Mouse (Mus musculus) mouse trophoblast stem cell (cell line): ENCODE measurements around the gene Pank3.

ENCODE experiments used
- in situ Hi-C, 2 experiments: fragments of 300-500 bp; cut with MseI, MboI; formaldehyde crosslinking; loops; 2 replicates in 1 of 2; 3 replicates in 1 of 2; pipeline ENCODE4 v1.15.1; 2025

The Pank3 gene

DNA sequence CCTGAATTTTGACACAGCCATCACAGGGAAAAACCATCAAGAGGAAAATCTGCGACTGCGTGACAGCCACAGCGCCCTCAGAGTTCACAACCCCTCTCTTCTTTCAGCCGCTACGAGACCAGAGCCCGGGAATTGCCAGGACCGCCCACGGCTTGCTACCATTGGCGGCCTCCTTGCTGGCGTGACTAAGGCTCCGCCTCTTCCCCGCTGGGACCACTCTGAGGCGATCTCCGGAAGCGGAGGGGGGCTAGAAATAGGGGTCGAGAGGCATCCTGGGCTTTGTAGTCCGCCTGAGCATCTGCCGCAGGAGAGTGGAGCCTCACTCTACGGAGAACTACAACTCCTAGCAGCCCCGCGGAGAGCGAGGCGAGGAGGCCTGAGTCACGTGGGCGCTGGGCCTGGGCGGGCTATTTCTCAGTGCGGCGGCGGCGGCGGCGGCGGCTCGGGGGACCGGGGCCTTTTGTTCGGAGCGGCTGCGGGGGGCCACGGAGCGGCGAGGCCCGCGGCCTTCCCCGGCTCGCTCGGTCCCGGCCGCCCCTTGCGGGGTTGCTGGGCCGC lies at the start of gene Pank3:
TSS of gene Pank3 (plus strand) at position 297 of the 558 bp plus-strand sequence.
- in situ Hi-C loops, result no loop called here

DNA sequence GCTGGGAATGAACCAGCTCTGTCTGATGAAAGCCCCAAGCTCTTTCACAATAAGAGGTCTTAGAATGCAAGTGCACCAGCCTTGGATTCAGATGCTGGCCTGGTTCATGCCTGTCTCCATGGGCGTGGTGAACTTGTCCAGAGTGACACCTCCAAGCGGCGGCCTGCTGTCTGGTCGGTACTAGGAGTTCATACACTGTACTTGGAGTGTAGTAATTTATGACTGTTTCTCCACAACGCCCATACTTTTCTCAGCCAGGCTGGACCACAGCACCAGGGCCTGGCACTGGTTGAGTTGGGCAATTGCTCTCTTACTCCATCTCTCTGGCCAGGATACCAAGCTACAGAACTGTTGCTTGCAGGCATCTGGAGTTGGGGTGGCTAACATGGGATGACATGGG lies 45.4 kb upstream of the Pank3 start:
- in situ Hi-C loops, result no loop called here

DNA sequence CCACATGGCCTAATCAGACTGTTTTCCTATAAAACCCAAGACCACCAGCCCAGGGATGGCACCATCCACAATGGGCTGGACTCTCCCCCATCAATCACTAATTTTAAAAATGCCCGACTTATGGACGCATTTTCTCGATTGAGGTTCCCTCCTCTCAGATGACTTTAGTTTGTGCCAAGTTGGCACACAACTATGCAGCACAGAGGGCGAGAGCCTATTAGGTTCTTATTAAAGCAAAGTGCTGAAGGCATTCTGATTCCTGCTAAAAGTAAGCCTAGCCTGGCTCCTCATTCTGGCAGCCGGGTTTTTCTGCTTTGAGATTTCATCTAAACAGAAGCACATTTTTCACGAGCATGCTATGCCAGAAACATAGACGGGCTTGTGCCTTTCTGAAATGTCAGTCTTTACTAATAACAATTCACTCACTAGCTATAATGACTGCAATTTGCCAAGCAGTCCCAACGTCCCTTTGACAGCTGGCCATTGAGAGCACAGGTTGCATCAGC lies 42.9 kb upstream of the Pank3 start:
- in situ Hi-C loops, result no loop called here

DNA sequence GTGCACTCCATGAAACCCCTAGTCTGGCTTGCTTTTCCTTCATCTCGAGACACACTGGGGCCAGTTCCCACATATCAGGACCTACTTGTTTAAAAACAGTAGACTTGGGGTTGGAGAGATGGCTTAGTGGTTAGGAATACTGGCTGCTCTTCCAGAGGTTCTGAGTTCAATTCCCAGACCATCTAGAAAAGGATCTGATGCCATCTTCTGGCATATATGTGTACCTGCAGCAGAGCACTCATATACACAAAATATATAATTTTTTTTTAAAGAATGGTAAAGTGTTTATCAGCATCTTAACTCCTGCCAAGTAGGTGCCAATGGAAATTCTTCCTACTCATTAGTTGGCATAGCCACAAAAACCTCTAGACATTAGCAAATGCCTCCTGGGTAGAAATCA lies 41.1 kb upstream of the Pank3 start:
- in situ Hi-C loops, result no loop called here

DNA sequence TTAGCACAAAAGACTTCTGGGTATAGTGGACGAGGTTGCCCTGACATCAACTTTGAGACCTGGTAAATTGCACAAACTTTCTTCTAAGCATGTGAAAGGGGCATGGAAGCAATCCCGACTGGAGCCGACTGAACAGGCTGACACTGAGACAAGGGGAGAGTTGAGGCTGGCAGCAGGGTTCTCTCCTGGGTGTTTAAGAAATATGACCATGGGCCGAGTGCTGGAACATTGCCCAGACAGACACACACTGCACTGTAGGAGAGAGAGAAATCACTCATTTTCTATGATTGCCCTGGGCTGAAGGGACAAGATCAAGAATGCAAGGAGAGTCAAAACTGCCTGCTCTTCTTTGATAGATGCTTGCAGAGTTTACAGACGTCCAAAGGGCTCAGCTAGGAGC lies 40.1 kb upstream of the Pank3 start:
- in situ Hi-C loops, result no loop called here

DNA sequence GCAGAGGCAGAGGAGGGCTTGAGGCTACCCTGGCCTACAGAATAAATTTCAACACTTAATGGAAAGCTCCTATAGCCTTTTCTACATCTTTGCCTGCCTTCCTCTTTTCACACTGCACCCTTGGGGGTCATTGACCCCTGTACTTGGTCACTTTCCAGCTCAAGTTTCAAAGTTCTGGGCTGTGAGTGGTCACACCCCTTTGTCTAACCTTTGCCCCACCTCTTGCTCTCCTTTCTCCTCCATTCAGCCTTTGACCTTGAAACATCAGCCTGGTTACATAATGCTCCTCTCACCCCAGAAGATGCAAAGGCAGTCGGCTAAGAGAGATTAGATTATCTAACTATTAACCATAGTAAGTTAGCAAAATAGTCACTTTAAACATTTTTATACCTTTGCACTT lies 36.9 kb upstream of the Pank3 start:
- in situ Hi-C loops, result no loop called here

DNA sequence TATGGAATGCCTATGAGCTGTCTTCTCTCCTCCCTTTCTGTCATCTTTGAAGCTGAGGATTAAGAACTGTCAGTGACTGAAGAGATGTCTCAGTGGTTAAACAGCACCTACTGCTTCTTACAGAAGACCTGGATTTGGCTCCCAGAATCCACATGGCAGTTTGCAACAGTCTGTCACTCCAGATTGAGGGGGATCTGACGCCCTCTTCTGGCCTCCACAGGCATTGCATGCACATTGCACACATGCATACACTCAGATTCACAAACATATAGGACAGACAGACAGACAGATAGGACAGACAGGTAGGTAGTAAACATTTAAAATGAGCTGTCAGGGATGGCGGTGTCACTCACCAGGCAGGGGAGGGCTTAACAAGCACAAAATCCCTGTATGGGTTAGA lies 32.5 kb upstream of the Pank3 start:
- in situ Hi-C loops, result no loop called here

DNA sequence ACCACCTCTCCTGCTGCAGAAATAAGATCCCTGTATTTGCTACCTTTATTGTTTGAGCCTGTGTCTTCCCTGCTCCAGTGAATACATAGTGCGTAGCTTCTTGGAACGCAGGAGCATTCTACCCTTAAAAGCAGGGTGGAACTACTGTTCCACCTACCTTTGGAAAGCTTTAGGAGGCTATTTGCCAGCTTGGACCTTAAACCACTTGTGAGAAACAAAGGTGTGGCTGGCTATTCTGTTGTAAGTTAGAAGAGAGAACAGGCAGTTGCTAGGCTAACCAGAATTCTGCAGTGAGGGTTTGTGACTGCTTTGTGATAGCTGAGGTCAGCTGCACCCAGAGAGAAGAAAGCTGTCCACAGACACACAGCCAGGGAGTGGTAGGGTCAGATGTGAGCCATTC lies 32.0 kb upstream of the Pank3 start:
- in situ Hi-C loops, result no loop called here

DNA sequence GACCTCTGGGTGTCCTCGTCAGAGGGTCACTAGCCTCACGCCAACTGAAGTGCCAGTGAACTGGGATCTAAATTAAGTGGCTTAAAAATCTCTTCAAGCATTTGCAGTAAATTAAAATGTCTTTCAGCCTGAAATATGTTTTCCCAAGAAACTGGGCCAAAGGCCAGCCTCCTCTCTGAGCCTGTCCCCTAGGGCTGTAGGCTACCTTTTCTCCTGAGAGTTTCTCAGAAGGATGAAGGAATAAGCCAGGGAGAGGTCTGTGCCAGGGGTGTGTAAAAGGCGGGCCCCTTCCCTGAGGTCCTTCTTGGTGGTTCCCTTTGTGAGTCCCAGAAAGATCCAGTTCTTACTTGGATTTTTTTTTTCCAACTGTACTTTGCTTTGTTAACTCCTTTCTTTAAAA lies 31.2 kb upstream of the Pank3 start:
- in situ Hi-C loops, result no loop called here

DNA sequence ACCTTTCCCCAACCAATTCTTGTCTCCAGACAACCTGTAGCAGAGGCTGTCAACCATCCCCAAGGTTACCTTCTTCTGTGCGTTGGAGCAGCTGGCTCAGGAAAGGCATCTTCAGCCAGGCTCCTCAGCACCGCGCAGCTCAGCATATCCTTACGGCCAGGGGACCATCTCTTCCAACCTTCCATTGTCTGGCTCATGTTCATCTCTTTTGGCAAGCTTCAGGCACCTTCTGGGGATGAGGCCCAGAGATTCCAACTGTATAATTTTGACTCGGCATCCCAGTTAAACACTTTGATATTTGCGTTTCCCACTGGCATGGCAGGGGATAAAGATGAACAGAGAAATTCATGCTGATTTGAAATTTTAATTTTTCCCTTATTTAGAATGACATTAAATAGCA lies 25.7 kb upstream of the Pank3 start:
- in situ Hi-C loops, result no loop called here

DNA sequence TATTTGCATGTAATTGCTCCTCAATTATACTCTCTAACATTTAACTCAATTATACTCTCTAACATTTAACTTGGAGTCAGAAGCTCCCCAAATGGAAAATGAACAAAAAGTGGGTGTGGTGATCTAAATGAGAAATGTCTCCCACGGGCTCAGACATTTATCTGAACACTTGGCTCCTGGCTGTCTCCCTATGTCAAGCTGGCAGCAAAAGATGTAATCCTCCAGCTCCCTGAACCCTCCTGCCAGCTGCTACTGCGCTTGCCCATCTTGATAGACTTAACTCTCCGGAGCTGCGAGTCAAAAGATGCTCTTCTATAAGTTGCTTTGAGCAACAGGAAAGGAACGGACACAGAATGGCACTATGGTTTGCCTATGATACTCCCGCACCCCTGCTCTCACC lies 24.7 kb upstream of the Pank3 start:
- in situ Hi-C loops, result no loop called here

DNA sequence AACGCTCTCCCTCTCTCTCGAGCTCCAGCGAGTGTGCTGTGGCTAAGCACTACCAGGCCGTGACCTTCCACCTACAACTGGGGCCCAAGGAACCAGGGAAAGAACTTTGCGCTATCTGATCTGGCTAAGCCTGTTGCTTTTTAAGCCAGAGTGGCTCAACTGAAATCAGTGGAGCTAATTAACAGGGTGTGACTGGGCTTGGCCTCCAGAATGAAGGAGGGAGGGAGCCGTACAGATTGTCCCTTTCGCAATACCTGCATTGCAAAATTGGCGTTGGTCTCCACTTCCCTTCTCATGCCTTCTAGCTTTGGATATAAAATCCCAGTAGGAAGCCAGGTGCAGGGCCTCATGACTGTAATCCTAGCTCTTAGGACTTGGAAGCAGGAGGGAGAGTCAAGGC lies 18.7 kb upstream of the Pank3 start:
- in situ Hi-C loops, result no loop called here

DNA sequence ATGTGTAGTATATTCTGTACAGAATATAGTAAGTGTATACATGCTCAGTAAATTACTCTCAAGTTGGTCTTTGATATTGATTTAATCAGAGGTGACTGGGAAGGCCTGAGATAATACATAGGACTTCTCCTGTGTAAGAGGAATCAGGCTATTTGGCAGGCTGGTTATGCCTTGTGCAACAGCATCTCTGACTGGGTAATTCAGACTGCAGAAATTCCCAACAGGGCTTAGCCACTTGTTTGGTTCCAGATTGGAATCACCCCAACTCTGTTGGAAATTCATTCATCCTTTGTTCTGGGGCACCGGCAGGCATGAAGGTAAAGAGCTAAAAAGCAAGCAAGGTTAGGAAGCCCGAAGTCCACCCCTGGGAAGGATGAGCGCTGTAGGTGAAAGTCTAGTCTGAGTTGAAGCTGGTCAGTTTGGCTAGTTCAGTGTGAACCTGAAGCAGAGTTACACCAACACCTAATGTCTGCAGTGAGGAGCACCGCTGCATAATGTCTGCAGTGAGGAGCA lies 14.3 kb upstream of the Pank3 start:
- in situ Hi-C loops, result no loop called here

DNA sequence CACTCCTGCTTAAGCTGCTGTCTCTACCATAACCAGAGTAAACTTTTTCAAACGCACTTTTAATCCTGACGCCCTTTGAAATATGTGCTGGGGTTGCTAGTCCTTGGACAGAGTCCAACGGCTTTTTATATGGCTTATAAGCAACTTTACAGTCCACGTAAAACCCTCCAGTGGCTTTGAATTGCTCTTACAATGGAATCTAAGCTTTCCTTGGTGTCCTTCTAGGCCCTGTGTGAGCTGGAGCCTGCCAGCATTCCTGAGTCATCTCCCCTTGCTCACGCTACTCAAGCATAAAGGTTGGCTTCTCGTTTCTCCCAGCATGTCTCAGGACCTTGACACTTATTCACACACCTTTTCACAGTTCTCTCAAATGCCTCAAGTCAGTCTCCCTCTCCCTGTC lies 13.7 kb upstream of the Pank3 start:
- in situ Hi-C loops, result no loop called here

DNA sequence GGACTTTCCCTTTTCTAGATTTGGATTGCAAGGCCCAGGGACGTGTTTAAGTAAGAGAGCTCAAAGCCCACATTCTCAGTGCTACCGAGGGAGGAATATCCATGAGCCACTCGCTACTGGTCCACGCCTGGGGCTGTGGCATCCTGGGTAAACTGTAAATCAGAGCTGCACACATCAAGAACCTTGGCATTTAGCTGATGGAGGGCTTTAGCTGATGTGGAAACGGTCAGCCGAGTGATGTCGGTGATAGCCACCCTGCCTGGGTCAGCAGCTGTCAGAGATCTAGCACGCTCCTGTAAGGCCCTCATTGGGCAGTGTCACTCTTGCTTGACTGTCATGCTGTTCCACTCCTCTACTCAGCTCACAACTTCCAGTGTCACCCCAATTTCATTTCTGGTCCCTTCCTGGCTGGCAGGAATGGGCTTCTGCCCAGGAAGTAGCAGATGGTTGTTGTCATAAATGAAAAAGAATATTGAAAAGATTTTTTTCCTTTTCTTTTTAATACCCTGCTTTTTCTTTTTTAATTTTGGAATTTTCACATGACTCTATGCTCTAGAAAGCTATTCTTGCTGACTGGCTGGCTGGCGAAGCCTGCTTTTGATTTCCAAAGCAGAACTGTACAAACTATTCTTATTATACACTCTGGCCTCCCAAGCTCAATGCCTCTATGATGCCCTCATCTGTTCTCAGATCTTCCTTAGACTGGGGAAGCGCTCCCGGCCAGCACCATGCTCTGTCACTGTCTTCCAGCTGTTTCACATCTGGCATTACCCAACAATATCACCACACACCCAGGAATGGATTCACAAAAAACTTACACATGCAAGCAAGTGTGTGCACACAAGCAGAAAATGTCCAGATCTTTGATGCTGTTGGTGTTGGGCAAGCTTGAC lies 12.6 kb upstream of the Pank3 start:
- in situ Hi-C loops, result no loop called here

DNA sequence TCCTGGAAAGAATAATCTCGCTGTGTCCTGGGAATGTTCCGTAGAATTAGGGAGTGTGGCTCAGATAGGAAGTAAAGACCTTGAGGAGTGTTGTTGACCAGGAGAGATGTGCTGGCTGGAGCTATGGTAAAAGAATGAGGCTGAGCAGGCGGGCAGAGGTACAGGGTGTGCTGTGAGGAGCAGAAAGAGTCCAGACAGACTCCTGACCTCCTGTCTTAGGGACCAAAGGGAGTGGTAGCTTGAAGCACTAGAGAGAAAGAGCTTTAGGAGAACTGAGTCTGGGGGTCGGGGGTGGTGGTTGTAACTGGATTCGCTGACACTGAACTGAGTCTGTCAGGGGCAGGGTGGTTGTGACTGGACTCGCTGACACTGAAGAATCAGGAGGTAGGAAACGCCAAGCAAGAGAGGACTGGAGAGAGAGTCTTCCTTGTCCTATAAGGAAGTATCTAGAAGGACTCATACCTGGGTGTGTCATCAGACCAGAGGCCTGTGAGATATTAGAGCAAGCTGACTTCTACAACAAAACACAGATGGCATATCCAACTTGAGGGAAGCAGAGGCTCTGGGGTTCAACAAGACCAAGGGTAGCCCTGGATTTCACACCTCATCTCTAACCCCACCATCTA lies 9.2 kb upstream of the Pank3 start:
- in situ Hi-C loops, result no loop called here

DNA sequence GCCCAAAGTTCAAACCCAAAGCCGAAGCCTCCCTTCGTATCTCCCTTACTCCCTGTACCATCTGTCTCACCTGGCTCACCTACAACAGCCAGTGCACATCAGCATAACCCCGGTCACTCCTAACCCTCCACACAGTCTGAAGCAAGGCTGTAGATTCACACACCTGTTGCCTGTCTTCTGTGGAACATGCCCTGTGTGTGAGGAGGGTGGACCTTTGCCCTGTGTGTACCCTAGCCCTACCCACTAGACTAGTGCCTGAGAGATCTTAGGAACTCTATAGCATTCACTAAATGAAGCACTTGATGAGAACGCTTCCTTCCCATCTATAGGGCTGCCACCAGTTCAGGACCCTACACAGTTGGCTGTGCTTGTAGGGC lies 8.7 kb upstream of the Pank3 start:
- in situ Hi-C loops, result no loop called here

DNA sequence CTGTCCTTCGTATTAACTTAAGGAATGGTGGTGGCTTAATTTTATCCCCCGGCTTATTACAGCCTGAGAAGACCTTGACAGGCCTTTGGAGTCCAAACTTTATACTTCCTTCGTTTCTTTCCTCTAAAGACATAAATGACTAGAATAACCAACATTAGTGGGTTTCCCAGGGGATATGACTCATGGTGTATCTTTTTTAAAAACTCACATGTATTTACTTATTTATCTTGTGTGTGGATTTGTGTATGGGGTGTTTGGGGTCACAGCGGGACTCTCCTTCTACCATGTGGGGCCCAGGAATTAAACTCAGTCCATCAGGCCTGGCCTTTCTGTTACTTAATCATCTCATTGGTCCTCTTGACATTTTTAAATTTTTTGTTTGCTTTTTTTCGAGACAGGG lies 2.4 kb upstream of the Pank3 start:
- in situ Hi-C loops, result no loop called here

DNA sequence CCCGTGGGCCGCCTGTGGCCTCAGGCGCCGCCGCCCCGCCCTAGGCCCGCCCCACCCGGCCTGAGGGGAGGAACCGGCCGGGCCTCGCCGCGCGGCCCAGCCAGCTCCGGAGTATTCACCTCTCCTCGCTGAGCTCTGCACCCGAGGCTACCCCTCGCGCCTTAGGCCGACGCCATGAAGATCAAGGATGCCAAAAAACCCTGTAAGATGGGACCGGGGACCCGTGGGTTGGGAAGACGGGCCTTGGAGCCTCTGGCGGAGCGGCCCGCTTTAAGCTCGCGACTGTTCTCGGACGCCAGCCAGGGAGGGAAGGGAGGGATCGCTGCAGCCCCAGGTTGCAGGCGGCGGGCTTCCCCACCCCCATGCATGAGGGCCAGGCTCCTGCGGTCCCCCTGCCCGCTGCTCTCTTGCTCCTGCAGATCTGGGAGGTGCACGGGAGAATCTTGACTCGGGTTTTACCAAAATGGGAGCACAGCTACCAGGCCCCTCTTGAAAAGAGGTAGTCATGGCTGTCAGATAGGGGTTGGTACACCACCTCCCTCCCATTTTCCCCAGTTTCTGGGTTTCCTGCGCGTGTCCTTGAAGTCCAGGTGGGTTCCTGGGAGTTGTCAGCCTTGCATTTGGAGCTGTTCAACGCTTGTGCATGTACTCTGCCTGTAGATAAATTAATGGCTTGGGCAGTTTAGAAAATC lies 608 bp downstream of the Pank3 start:
- in situ Hi-C loops, result no loop called here

DNA sequence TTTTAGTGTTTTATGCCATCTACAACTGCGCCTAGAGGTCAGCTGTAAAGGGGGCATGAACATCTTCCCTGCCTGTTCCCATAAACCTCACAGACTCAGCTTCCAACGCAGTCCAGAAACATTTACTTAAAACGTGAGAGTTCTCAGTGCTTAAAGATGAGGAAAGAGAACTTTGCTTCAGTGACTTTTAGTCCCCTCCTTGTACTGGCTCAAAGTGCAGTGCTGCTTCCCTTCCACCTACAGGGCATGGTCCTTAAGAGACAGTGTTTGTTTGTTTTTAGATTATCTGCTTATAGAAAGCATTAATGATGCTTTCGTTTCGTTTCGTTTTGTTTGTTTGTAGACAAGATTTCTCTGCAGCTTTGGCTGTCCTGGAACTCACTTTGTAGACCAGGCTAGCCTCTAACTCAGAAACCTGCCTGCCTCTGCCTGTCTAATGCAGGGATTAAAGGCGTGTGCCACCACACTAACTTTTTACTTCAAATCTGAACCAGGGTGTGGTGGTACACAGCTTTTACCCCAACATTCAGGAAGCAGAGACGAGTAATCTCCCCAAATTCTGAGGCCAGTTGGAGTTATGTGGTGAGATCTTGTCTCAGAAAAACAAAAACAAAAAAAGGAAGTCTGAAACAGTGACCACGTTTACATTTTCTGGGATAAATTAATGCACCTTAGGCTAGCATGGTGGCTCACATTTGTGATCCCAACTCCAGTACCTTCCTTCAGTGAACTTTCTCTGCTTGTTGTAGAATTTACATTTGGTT lies 1.6 kb downstream of the Pank3 start:
- in situ Hi-C loops, result no loop called here

DNA sequence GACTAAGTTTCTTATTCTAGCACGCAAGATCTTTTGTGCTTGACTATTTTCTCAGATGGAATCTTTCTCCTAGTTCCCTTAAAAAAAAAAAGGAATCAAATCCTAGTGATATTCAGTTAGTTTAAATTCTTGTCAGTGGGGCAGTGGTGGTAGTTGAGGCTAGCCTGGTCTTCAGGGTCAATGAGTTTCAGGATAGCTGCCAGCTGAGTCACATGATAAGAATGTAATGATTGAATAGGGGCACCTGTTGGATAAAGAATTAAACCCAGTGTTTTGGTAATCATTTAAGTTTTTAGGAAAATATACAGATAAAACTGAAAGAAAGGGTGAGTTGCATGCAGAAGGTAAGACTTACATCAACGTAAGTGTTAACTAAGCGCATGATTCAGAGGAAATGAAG lies 6.3 kb downstream of the Pank3 start:
- in situ Hi-C loops, result no loop called here
